Mouse (Mus musculus): Measurements from ENCODE around the gene Ccdc185.

Gene Ccdc185

DNA sequence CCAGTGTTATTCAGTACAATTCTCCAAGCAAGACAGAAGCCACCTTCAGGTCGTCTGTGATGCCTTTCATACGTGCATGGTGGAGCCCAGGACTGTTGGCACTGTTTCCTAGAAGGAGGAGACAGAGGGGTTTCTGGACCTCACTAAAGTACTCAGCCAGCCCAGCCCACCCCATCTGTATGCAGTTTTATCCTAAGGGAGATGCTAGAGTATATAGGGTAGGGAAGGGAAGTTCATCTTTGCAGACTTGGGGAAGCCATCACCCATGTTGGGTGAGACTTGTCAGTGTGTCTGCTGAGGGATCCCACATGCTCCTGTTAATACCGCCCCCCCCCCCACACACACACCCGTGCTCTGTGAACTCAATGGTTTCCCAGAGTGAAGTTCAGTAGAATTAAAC is 13.1 kb downstream of the Ccdc185 start:
- DNase-seq = no peak

DNA sequence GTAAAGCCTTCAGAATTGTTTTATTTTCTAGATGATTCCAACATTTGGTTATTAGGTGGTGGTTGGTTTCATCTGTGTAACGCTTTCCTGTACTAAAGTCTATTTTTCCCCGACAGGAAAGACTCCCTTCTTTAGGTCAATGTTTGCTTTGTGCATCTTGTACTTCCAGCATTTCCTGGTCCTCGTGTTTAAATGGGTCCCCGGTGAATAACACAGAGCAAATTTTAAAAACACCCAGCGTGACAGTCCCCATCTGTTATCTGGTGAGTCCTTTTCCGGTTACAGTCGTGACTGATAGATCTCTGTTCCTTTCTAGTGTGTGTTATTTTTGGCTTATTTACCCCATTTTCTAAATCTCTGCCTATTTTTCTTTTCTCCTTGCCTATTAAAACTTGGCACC is 16.3 kb downstream of the Ccdc185 start:
- no peak for DNase-seq

GRCm38 (mm10) chr1:182729002-182729401 is 20.0 kb downstream of the Ccdc185 start:
- no peak for DNase-seq

DNA sequence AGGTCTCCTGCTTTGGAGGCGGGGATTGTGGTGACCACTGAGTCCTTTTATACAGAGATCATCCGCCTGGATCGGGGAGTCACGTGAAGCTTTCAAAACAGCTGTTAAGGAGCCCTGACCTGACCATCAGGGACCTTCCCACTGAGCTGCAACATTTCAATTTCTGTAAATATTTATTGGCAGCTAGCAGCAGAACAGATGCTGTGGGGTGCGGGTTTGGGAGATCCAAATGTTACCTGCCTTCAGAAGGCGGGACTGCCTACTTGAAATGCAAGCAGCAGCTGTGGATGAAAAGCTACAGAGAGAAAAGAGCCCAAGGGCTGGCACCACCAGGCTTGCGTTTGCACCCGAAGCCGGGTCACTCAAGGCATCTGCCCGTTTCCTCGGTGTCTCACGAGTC is 21.4 kb downstream of the Ccdc185 start:
- no peak for DNase-seq

DNA sequence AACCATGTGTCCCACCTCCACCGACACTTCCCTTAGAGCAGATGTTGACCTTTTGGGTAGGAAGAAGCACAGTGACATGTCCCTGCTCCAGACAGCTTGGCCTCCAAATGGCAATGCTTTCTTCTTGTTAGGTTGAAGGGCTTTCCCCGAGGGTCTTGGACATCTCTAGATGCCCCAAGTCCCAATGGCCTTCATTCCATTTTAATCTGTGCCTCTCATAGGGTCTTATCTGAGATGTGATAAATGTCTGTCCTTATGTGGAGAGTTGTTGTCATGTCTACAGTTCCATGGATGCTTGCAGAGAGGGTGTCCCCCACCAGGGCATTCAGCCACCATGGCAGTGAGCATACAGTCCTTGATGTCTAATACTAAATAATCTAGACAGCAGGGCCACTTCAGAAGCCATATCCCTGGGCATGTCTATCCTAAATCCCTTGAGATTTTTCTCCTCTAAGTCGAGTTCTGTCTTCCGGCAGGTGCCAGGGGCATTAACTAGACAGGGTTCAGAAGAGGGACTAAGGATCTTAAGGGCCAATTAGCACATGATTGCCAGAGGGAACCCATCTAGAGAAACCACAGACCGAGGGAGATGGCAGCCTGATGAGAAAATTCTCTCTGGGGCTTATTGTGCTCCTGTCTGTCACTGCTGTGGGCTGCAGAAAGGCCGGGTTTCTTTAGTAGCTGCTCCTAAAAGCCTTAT is 34.6 kb downstream of the Ccdc185 start:
- no peak for DNase-seq

DNA sequence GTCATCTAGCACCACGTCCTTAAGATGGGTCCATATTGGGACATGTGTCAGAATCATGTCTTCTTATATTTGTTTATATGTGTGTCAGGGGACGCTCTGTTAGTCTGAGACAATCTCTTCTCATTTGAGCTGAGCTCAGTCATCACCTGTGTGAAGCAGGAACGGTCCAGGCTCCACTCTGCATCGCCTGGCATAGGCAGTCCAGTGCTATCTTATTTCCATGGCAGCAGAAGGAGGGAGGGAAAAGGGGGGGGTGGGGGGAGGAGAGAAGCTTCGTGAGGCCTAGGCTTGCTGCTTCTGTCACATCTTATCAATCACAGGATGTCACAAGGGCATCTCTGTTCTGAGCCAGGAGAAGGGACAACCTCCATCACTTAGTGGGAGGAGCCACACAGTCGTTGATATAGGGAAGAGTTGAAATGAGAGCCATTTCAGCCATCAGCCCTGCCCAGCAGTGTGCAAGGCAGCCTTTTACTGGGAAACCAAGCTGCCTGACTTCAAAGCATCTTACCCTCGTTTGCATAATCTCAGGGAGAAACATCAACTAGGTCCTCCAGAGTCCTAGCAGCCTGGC is 37.5 kb downstream of the Ccdc185 start:
- DNase-seq = no peak

DNA sequence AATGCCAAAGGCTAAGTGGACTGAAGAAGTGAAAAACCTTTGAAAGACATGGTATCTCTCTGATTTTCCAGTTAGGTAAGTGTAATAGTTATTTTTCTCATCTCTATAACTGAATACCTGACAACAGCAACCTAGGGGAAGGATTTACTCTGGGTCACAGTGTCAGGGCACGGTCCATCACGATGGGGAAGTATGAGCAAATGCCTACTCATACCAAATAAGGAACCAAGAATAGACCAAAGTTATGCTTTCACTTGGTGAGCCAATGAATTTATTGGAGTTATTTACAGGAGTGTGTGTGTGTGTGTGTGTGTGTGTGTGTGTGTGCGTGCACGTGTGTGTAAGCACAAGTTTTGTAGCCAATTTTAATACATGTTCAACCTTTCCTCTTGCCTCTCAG is 41.5 kb downstream of the Ccdc185 start:
- DNase-seq = no peak

DNA sequence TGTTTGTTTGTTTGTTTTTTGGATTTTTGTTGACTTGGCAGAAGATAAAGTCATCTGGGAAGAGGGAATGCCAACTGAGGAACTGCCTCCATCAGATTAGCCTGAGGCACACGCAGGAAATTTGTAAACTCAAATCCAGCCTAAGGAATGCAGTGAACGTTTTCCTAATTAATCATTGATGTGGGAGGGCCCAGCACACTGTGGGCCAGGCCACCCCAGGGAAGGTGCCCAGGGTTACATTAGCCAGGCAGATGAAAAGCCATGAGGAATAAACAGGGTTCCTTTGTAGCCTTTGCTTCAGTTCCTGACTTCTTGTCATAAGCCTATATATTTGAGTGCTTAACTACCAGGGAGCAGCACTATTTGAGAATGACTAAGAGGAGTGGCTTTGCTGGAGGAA is 44.1 kb downstream of the Ccdc185 start:
- DNase-seq = no peak

GRCm38 (mm10) chr1:182699392-182700347 is 49.3 kb downstream of the Ccdc185 start:
- DNase-seq = no peak
